Mouse (Mus musculus) layer of hippocampus, adult 8-10 months (tissue): ENCODE results near the gene Dap. TPM values are rescaled to one million over a fixed set of nuclear protein-coding genes. Genes with fewer than 3 reads are reported as not detected.

Experiments
- DNase-seq, 2 experiments: peaks; one replicate each; pipeline ENCODE4 v3.0.0; 2022; ENCODE audit warnings: low spot score in 2 of 2
- total RNA-seq, 4 experiments: library from RNA; stranded (reverse); gene quantifications; 2 replicates each; pipeline ENCODE4 v1.2.4; 2022

Dap gene
- total RNA-seq, 4 experiments from 2014 or later = 6.2 to 13.5 (median 8.9) TPM

DNA sequence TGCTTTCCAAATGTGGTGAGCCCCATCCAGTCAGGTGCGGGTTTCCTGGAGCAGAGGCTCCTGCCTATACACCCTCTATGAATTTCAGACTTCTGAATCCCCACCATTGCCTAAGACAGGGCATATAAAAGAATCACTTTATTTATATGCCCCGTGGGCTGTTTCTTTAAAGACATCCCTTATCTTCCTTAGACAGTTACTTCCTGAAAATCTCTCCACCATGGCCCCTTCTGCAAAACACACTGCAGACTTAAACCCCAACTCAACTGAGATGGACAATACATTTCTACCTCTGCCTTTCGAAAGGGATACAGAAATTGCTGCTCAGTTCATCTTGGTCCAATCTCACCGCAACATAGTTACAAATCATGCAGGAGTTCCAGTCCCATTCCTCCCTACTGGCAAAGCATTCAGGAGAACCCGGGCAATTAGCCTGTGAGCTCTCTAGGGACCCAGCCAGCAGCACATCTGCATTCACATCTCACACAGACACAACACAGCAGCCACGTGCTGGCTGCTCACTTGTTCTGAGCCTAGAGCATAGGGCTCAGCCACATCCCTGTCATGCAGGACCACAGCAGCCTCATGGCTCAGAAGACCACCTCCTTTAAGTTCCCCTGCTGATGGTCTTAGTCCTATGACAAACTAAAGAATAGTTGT is 75.3 kb downstream of the Dap start:
- DNase-seq = no peak

DNA sequence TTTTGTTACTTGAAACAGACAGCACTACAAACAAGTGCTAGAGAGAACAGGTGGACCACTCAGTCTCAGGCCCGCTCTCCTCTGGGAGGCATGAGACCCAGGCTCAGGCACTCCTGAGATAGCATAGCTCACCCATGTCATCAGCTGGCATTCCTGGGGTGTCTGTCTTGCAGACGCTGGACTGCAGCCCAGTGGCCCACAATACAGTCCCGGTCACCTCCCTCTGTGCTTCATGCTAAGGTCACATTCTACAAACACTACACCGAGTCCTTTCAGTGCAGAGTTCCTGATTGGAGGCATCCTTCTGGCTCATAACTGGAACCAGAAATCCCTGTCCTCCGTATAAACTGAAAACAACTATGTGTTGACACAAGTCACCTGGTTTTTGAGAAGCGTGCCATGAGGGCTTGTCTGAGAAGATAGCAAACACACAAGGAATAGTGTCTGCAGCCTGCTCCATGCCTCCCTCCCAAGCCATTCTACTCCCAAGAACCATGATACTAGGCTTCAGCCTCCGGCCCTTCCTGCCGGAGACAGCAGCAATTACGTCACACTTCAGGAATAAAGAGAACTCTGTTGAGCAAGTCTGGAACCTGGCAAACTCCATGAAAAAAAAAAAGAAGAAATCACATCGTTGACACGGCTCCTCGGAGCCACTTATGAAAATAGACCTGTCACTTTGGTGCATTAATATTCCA is 78.3 kb downstream of the Dap start:
- DNase-seq = no peak

DNA sequence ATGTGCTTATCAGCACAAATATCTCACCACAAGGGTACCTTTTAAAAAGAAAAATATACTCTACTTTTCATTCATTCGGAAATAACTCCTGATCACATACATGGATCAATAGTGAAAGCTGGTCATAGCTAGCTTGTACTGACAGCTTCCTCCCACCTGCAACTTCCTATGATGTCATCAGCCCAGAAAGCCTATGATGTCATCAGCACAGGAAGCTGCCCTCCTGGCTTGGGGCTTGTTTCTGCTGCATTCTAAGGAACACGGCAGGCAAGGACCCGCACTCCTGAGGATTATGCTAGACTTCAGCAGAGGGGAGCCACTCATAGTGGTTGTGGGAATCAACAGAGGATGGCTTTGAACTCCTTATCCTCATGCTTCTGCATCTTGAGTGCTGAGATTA is 80.2 kb downstream of the Dap start:
- DNase-seq = no peak

DNA sequence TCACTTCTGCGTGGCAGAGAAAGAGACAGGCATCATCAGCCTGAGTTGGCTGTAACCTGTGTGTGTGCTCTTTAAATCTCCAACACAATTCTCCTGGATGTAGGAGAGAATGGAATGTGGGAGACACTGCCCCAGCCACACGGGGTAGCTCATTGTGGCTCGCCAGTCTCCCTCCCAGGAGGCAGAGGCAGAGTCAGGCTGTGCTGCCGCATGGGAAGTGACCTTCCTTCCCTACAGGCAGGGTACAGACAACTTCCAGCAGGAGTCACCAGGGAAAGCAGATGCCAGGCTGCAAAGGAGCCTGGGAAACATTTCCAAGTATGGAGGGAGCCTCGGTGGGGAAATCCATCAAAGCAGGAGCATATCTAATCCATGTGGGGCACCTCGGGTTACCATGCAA is 81.1 kb downstream of the Dap start:
- DNase-seq = no peak

DNA sequence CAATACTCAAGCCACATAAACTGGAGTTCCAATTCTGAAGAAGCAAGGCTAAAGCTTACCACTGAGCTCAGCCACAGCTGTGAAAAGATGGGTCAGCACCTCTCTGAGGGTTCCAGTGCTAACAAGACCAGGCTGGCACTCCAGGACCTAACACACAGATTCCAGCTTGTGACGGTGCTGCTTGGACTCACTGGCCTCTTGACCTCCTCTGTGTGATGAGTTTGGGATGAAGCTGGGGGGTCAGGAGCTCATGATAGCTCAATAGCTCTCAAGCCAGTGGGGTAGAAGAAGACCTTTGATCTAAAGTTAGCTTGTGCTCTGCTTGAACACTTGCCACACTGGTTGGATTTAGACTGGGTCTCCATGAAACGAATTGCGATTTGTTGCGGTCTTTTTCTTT is 82.6 kb downstream of the Dap start:
- no peak for DNase-seq

DNA sequence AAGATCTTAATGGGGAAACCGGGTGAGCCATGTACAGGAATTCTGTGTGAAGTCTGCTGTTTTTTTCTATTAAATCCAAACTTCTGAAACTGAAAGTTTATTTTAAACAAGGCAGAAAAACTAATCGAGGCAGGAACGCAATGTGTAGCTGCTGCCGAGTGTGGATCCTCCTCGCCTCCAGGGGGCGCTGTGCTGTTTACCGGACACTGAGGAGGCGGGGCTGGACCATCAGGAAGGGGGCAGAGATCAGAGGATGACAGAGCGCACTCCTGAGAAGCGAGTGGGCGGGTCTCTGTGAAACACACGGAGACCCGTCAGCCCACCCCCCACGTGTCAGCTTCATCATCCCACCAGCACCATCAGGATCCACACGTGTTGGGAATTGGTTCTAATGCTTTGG is 85.4 kb downstream of the Dap start:
- no peak for DNase-seq

DNA sequence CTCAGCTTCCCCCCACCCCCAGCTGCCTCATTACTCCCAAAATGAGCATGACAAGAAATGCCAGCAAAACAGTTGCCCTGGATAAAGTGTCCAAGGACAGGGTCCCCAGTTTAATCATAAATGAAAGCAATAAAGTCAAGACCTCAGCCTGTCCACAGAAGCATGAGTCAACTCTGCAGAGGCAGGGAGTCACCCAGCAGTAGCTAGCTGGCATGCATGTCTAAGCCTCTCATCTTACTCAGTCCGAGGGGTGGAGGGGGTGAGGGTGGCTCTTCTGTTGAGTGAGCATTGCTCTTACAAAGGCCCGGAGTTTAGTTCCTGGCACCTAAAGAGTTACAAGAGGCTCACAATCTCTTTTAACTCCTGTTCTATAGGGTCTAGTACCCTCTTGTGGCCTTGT is 87.9 kb downstream of the Dap start:
- no peak for DNase-seq

DNA sequence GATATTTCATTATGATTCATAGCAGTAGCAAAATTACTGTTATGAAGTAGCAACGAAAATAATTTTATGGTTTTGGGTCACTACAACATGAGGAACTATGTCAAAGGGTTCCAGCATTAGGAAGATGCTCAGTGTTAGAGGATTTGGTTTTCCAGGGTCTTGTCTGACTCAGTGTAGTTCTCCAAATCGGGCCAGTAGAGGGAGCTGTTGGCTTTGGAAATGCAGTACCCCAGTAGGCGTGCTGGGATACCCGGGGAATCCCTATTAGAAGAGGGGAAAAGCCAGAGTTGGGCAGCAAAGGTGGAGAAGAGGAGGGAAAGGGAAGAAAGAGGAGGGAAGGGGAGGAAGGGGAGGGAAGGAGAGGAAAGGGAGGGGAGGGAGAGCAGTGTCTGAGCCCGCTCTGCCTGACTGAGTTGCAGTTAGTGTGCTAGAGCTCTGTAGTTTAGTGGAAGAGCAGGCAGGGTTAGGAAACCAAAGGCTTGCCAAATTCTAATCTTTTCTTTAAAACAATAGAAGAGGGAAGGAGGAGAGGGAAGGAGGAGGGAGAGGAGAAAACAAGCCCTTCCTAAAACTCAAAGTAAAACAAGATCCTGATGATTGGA is 91.6 kb downstream of the Dap start:
- peak; percentile 75 to 82 for DNase-seq

DNA sequence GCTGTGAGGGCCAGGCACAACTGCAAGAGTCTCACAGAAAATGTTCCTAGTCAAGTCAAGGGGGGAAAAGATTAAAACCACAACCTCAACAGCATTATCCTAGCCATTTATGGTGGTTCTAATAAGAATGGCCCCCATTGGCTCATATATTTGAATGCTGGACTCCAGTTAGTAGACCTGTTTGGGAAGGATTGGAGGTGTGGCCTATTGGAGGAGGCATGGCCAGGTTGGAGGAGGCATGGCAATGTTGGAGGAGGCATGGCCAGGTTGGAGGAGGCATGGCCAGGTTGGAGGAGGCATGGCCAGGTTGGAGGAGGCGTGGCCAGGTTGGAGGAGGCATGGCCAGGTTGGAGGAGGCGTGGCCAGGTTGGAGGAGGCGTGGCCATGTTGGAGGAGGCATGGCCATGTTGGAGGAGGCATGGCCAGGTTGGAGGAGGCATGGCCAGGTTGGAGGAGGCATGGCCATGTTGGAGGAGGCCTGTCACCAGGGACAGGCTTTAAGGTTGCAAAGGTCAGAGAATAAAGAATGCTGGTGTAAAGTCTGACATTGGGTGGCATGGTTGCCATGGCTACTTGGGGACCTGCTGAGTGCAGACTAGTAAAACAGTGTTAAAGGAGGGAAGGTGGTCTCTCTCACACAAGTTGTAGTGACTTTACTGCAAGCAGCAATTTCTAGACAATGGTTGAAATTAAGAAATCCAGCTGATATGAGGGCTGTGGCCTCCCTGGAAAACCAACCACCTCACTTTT is 93.1 kb downstream of the Dap start:
- no peak for DNase-seq

DNA sequence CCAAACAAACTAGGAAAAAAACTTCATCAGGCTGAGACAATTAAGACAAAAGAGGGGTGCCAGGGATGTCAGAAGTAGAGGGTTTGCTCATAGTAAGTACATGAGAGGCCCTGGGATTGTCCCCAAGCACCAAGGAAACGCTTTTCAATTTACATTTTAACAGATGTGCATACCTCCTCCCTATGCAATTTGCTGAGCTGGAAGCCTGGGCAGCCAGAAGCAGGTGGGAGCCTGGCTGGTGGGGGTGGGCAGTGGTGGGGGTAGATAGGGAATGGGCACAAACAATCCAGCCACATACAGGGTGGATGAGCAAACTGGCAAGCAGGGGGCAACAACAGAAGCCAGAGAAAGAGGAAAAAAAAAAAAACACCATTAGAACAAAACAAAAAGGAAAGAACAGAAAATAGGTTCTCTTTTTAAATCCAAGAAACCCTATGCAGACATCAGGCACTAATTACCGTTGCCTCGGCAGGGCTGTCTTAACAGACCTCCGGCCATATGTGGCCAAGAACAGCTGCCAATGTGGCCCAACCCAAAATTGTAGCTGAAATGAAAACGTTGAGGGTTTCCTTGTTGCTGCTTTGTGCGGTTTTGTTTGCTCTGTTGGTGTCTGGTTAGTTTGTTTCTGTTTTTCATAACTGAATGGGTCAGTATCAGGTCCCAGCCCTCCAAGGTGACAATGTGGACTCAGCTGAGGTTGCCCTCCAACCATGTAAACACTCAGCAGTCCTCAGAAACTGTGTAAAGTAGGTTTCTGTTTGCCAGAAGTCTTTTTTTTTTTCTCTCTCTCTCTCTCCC is 94.2 kb downstream of the Dap start:
- DNase-seq = no peak

DNA sequence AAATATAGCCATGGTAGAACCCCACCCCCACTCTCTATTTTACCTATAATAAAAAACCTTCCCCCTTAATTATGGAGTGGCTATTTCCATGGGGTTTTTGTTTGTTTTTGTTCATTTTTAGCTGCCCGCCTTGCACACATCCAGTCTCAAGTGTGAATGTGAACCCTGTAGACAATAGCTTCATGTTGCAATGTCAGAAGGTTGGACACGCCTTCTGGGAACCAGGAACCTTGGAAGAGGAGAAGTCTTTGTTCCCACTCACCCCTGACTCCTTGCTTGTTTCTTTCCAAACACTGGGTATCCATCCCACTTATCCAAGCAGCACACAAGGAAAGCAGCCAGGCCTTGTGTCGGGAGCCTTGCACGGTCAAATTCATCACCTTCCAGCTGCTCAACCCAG is 94.9 kb downstream of the Dap start:
- DNase-seq = no peak

DNA sequence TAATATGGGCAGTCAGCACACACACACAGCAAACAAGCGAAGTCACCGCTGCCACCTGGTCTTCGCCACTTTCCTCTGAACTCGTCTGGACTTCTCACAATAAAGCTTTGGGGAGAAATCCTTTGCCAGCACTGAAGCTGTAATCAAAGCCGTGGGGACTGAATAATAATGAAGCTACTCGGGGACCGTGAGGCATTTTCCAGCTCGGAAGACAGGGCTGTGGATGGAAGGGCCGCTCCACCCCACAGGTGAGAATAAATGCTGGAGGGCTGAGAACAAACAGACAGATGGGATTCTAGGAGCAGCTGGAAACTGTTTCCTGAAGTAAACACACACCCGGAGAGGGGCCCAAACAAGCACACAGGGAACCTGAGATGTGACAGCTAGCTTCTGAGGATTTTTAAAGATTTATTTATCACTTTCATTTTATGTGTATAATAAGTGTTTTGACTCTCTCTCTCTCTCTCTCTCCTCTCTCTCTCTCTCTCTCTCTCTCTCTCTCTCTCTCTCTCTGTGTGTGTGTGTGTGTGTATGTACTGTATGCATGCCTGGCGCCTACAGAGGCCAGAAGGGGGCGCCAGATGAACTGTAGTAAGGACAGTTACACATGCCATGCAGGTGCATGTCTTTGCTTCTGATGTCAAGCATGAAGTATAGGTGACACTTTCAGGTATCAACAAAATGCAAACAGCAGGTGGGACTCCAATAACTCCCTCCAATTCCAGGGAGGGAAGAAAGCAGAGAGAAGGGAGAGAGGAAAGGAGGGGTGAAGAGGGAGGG is 96.7 kb downstream of the Dap start:
- no peak for DNase-seq

DNA sequence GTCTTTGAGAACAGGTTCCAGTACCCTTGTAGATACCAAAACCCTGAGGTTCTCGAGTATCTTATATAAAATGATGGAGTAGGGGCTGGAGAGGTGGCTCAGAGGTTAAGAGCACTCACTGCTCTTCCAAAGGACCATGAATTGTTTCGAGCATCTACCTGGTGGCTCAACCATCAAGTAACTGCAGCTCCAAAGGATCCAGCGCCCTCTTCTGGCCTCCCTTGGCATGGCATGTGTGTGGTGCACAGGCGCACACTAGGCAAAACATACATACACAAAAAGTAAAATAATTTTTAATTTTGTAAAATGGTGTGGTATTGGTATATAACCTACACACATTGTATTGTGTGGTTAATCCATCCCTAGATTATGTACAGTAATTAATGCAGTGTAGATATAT is 99.6 kb downstream of the Dap start:
- no peak for DNase-seq

Other genes starting within 250 kb of the Dap start
- gene Ankrd33b, start 143.4 kb downstream of the Dap start, total RNA-seq = 10 to 100 TPM; 60.2 to 64.2 (median 61.8) TPM
- gene Ropn1l, start 229.4 kb downstream of the Dap start, total RNA-seq = 1 to 10 TPM in 2 of 4 experiments, under 1 TPM in 1, not detected in 1; 0.45 to 1.2 (median 1.2) TPM